Mouse (Mus musculus): ENCODE results near the gene Trpc4ap. TPM values are rescaled to one million over a fixed set of nuclear protein-coding genes. Genes with fewer than 3 reads are reported as not detected.

Gene Trpc4ap
- total and polyA plus RNA-seq, 3 experiments = 60.4 to 187 (median 161) TPM

GRCm38 (mm10) chr2:155588136-155588535 is 104.0 kb downstream of the Trpc4ap start:
- no peaks in the 10 kb centered on the region for H3K27me3 ChIP-seq (ENCODE audit: control insufficient read depth in 1 of 2, insufficient read depth in 2 of 2, low read length in 2 of 2)
- no peaks in the 10 kb centered on the region for H3K9me3 ChIP-seq (replicated peaks; ENCODE audit: insufficient read depth, low read length)
- H3K9ac ChIP-seq (ENCODE audit: control insufficient read depth, low read depth, low read length, poor library complexity, severe bottlenecking) = no peak overlapping the region
- no peak overlapping the region for H3K4me3 ChIP-seq (ENCODE audit: control insufficient read depth in 1 of 2, insufficient read depth in 1 of 2, low read depth in 2 of 2, low read length in 2 of 2)
- TF ChIP-seq TBP (IDR thresholded peaks at IDR 0.05; ENCODE audit: low read depth, low read length) (no peak), USF2 (IDR thresholded peaks at IDR 0.05; ENCODE audit: borderline replicate concordance in 1 of 2, insufficient read depth in 1 of 2, low read depth in 1 of 2, low read length in 2 of 2) (no peak), GATA1 (IDR thresholded peaks at IDR 0.05; ENCODE audit: low read depth, low read length) (no peak)
- H3K79me2 ChIP-seq (ENCODE audit: control insufficient read depth, insufficient read depth, low read length, poor library complexity) = no peaks in the 10 kb centered on the region; the same call in 1 of the 2 replicates
- H3K4me1 ChIP-seq (ENCODE audit: control insufficient read depth in 1 of 2, insufficient read depth in 2 of 2, low read length in 2 of 2) = peaks cover 0 to under 1% of the 10 kb centered on the region in 2 experiments; a peak in 2 of 4 replicates
- no peak overlapping the region for H3K27ac ChIP-seq (ENCODE audit: control insufficient read depth, low read depth, low read length)
- H3K36me3 ChIP-seq (ENCODE audit: control insufficient read depth in 1 of 2, insufficient read depth in 2 of 2, low read length in 2 of 2) = no peaks in the 10 kb centered on the region; a peak in 1 of 4 replicates
- no peak for DNase-seq (ENCODE audit: low read depth, low spot score)

- H3K79me2 ChIP-seq (ENCODE audit: control insufficient read depth, insufficient read depth, low read length, poor library complexity) = no peaks in the 10 kb centered on the region
- no peak overlapping the region for H3K4me3 ChIP-seq (ENCODE audit: control insufficient read depth in 1 of 2, insufficient read depth in 1 of 2, low read depth in 2 of 2, low read length in 2 of 2)
- no peak for TF ChIP-seq EP300 (IDR thresholded peaks at IDR 0.05; ENCODE audit: low read depth in 1 of 2, low read length in 2 of 2)
- TF ChIP-seq MXI1 (IDR thresholded peaks at IDR 0.05; ENCODE audit: low read depth, low read length) = no peak
- no peak for TF ChIP-seq POLR2AphosphoS2 (IDR thresholded peaks at IDR 0.05; ENCODE audit: low read length)
- no peak for TF ChIP-seq USF2 (IDR thresholded peaks at IDR 0.05; ENCODE audit: borderline replicate concordance in 1 of 2, insufficient read depth in 1 of 2, low read depth in 1 of 2, low read length in 2 of 2)
- no peak for TF ChIP-seq KAT2A (conservative IDR thresholded peaks at IDR 0.05; ENCODE audit: low read depth, low read length)
- TF ChIP-seq SMC3 (IDR thresholded peaks at IDR 0.05; ENCODE audit: low read depth, low read length) = no peak
- no peak for TF ChIP-seq UBTF (IDR thresholded peaks at IDR 0.05; ENCODE audit: borderline replicate concordance, insufficient read depth, low read depth, low read length)
- no peak for TF ChIP-seq MYB (IDR thresholded peaks at IDR 0.05; ENCODE audit: low read depth, low read length)
- TF ChIP-seq TAL1 (IDR thresholded peaks at IDR 0.05; ENCODE audit: low read length) = no peak
- no peak for TF ChIP-seq CTCF (IDR thresholded peaks at IDR 0.05 in 2 of 3, conservative IDR thresholded peaks at IDR 0.05 in 1 of 3; ENCODE audit: control insufficient read depth in 1 of 3, insufficient read depth in 1 of 3, low read depth in 2 of 3, low read length in 3 of 3, poor library complexity in 1 of 3, severe bottlenecking in 1 of 3)
- TF ChIP-seq NELFE (IDR thresholded peaks at IDR 0.05; ENCODE audit: low read depth, low read length) = no peak
- no peak overlapping the region for H3K27ac ChIP-seq (ENCODE audit: control insufficient read depth, low read depth, low read length)
- no peaks in the 10 kb centered on the region for H3K9me3 ChIP-seq (replicated peaks; ENCODE audit: insufficient read depth, low read length)
- no peak for DNase-seq (ENCODE audit: low read depth, low spot score)
- no peaks in the 10 kb centered on the region for H3K4me1 ChIP-seq (ENCODE audit: control insufficient read depth in 1 of 2, insufficient read depth in 2 of 2, low read length in 2 of 2)
- no peaks in the 10 kb centered on the region for H3K27me3 ChIP-seq (ENCODE audit: control insufficient read depth in 1 of 2, insufficient read depth in 2 of 2, low read length in 2 of 2)
- no peak overlapping the region for H3K9ac ChIP-seq (ENCODE audit: control insufficient read depth, low read depth, low read length, poor library complexity, severe bottlenecking)
- H3K36me3 ChIP-seq (ENCODE audit: control insufficient read depth in 1 of 2, insufficient read depth in 2 of 2, low read length in 2 of 2) = no peaks in the 10 kb centered on the region
These were observed 106.7 kb downstream of the Trpc4ap start for GRCm38 (mm10) chr2:155585486-155585885.

- no peak overlapping the region for H3K4me3 ChIP-seq (ENCODE audit: control insufficient read depth in 1 of 2, insufficient read depth in 1 of 2, low read depth in 2 of 2, low read length in 2 of 2)
- H3K9me3 ChIP-seq (replicated peaks; ENCODE audit: insufficient read depth, low read length) = no peaks in the 10 kb centered on the region
- no peak overlapping the region for H3K9ac ChIP-seq (ENCODE audit: control insufficient read depth, low read depth, low read length, poor library complexity, severe bottlenecking)
- H3K79me2 ChIP-seq (ENCODE audit: control insufficient read depth, insufficient read depth, low read length, poor library complexity) = no peaks in the 10 kb centered on the region
- no peaks in the 10 kb centered on the region for H3K36me3 ChIP-seq (ENCODE audit: control insufficient read depth in 1 of 2, insufficient read depth in 2 of 2, low read length in 2 of 2)
- no peak for DNase-seq (ENCODE audit: low read depth, low spot score)
- no peak overlapping the region for H3K27ac ChIP-seq (ENCODE audit: control insufficient read depth, low read depth, low read length)
- H3K27me3 ChIP-seq (ENCODE audit: control insufficient read depth in 1 of 2, insufficient read depth in 2 of 2, low read length in 2 of 2) = no peaks in the 10 kb centered on the region
- no peaks in the 10 kb centered on the region for H3K4me1 ChIP-seq (ENCODE audit: control insufficient read depth in 1 of 2, insufficient read depth in 2 of 2, low read length in 2 of 2)
- TF ChIP-seq SIN3A (IDR thresholded peaks at IDR 0.05; ENCODE audit: low read length) (no peak), EP300 (IDR thresholded peaks at IDR 0.05; ENCODE audit: low read depth in 1 of 2, low read length in 2 of 2) (no peak), MAX (IDR thresholded peaks at IDR 0.05; ENCODE audit: low read length) (no peak), CTCF (IDR thresholded peaks at IDR 0.05 in 2 of 3, conservative IDR thresholded peaks at IDR 0.05 in 1 of 3; ENCODE audit: control insufficient read depth in 1 of 3, insufficient read depth in 1 of 3, low read depth in 2 of 3, low read length in 3 of 3, poor library complexity in 1 of 3, severe bottlenecking in 1 of 3) (no peak), NRF1 (IDR thresholded peaks at IDR 0.05; ENCODE audit: insufficient read depth, low read depth, low read length, poor library complexity, severe bottlenecking) (no peak), RCOR1 (IDR thresholded peaks at IDR 0.05; ENCODE audit: low read depth, low read length) (no peak), MXI1 (IDR thresholded peaks at IDR 0.05; ENCODE audit: low read depth, low read length) (no peak), TCF12 (IDR thresholded peaks at IDR 0.05; ENCODE audit: low read depth, low read length) (no peak), USF2 (IDR thresholded peaks at IDR 0.05; ENCODE audit: borderline replicate concordance in 1 of 2, insufficient read depth in 1 of 2, low read depth in 1 of 2, low read length in 2 of 2) (no peak), MEF2A (IDR thresholded peaks at IDR 0.05; ENCODE audit: extremely low read depth, insufficient replicate concordance, low read depth, low read length, poor library complexity, severe bottlenecking) (no peak), MYB (IDR thresholded peaks at IDR 0.05; ENCODE audit: low read depth, low read length) (no peak), MAZ (IDR thresholded peaks at IDR 0.05; ENCODE audit: low read depth, low read length) (no peak), GABPA (IDR thresholded peaks at IDR 0.05; ENCODE audit: low read depth, low read length) (no peak), POLR2A (IDR thresholded peaks at IDR 0.05; ENCODE audit: control insufficient read depth in 1 of 2, insufficient read depth in 1 of 2, low read depth in 1 of 2, low read length in 2 of 2, poor library complexity in 1 of 2) (no peak), CHD1 (IDR thresholded peaks at IDR 0.05; ENCODE audit: low read depth, low read length) (no peak), BHLHE40 (IDR thresholded peaks at IDR 0.05; ENCODE audit: borderline replicate concordance, low read depth, low read length) (no peak), ZNF384 (IDR thresholded peaks at IDR 0.05; ENCODE audit: low read depth, low read length) (no peak)
These were observed 107.1 kb downstream of the Trpc4ap start for GRCm38 (mm10) chr2:155585082-155585481.
